Mouse (Mus musculus) MEL (cell line): ENCODE results near the gene Oit3.

Experiments used
- CHD1 ChIP-seq: IDR thresholded peaks from 2 replicates; pipeline ENCODE4 v1.6.1; 2012; ENCODE audit warnings: low read depth, mild to moderate bottlenecking, inconsistent platforms, low read length, improper control_type of control experiment
- CHD2 ChIP-seq: IDR thresholded peaks from 2 replicates; pipeline ENCODE4 v1.6.1; 2011; ENCODE audit warnings: low read length, improper control_type of control experiment
- CTCF ChIP-seq, 3 experiments: IDR thresholded peaks in 2 of 3; conservative IDR thresholded peaks in 1 of 3; 2 replicates each; pipeline ENCODE4 v1.5.1; 2011 to 2012; ENCODE audit warnings: low read length in 3 of 3, low read depth in 2 of 3, mild to moderate bottlenecking in 2 of 3, improper control_type of control experiment in 1 of 3, inconsistent platforms in 1 of 3, mixed read lengths in 1 of 3, moderate library complexity in 1 of 3; ENCODE audit not compliant: control insufficient read depth in 1 of 3, insufficient read depth in 1 of 3, poor library complexity in 1 of 3, severe bottlenecking in 1 of 3
- EP300 ChIP-seq, 2 experiments: IDR thresholded peaks; 2 replicates each; pipeline ENCODE4 v1.6.1; 2011; ENCODE audit warnings: improper control_type of control experiment in 2 of 2, low read length in 2 of 2, low read depth in 1 of 2, mild to moderate bottlenecking in 1 of 2
- JUND ChIP-seq: IDR thresholded peaks from 2 replicates; pipeline ENCODE4 v1.6.1; 2011; ENCODE audit warnings: low read depth, mild to moderate bottlenecking, improper control_type of control experiment, low read length
- KAT2A ChIP-seq: conservative IDR thresholded peaks from 2 replicates; pipeline ENCODE4 v1.6.1; 2012; ENCODE audit warnings: low read depth, low read length, improper control_type of control experiment, inconsistent platforms
- MAX ChIP-seq: IDR thresholded peaks from 2 replicates; pipeline ENCODE4 v1.6.1; 2011; ENCODE audit warnings: low read length, improper control_type of control experiment
- MAZ ChIP-seq: IDR thresholded peaks from 2 replicates; pipeline ENCODE4 v1.6.1; 2012; ENCODE audit warnings: low read depth, mild to moderate bottlenecking, inconsistent platforms, low read length, improper control_type of control experiment
- POLR2A ChIP-seq, 2 experiments: IDR thresholded peaks; 2 replicates each; pipeline ENCODE4 v1.6.1; 2011 to 2012; ENCODE audit warnings: low read length in 2 of 2, mild to moderate bottlenecking in 2 of 2, control low read depth in 1 of 2, improper control_type of control experiment in 1 of 2, low read depth in 1 of 2, moderate library complexity in 1 of 2; ENCODE audit not compliant: control insufficient read depth in 1 of 2, insufficient read depth in 1 of 2, poor library complexity in 1 of 2
- POLR2AphosphoS2 ChIP-seq: IDR thresholded peaks from 2 replicates; pipeline ENCODE4 v1.6.1; 2011; ENCODE audit warnings: low read length, improper control_type of control experiment
- RCOR1 ChIP-seq: IDR thresholded peaks from 2 replicates; pipeline ENCODE4 v1.6.1; 2012; ENCODE audit warnings: low read depth, mild to moderate bottlenecking, inconsistent platforms, low read length, improper control_type of control experiment
- UBTF ChIP-seq: IDR thresholded peaks from 2 replicates; pipeline ENCODE4 v1.6.1; 2012; ENCODE audit warnings: low read depth, mild to moderate bottlenecking, inconsistent platforms, low read length, improper control_type of control experiment, moderate library complexity, borderline replicate concordance; ENCODE audit not compliant: insufficient read depth
- USF1 ChIP-seq: IDR thresholded peaks from 2 replicates; pipeline ENCODE4 v1.6.1; 2014; ENCODE audit warnings: low read depth, mild to moderate bottlenecking, inconsistent platforms, low read length, improper control_type of control experiment, moderate library complexity

DNA sequence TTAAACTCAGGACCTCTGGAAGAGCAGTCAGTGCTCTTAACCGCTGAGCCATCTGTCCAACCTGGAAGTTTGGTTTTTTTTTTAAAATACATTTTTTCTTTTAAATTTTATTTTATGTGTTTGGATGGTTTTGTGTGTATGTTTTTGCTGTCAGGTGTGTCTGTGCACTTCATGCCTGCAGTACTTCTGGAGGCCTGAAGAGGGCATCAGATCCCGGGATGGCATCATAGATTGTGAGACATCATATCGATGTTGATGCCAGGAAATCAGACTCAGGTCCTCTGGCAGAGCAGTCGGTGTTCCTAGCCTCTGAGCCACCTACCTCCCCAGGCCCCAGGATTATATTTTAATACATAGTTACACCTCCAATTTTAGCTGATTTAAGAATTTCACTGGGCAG lies 27.9 kb downstream of the Oit3 start:
- TF ChIP-seq POLR2AphosphoS2 (no peak), CTCF (IDR thresholded peaks at IDR 0.05 in 2 of 3, conservative IDR thresholded peaks at IDR 0.05 in 1 of 3; ENCODE audit: control insufficient read depth in 1 of 3, insufficient read depth in 1 of 3, low read depth in 2 of 3, low read length in 3 of 3, poor library complexity in 1 of 3, severe bottlenecking in 1 of 3) (peak; percentile 42 to 45 (median 43); a peak in 5 of 6 replicates), USF1 (no peak), POLR2A (IDR thresholded peaks at IDR 0.05; ENCODE audit: control insufficient read depth in 1 of 2, insufficient read depth in 1 of 2, low read depth in 1 of 2, low read length in 2 of 2, poor library complexity in 1 of 2) (no peak), EP300 (IDR thresholded peaks at IDR 0.05; ENCODE audit: low read depth in 1 of 2, low read length in 2 of 2) (no peak), MAZ (no peak), UBTF (no peak), MAX (no peak), CHD1 (no peak), CHD2 (no peak), RCOR1 (no peak), KAT2A (no peak), JUND (no peak)
